Mouse (Mus musculus) heart, postnatal 4 days (tissue): Measurements from ENCODE around the gene Fxyd6. TPM values are rescaled to one million over a fixed set of nuclear protein-coding genes. Genes with fewer than 3 reads are reported as not detected.

Experiments used
- total RNA-seq, 2 experiments: library from RNA; stranded (reverse); gene quantifications; 2 replicates each; pipeline ENCODE4 v1.2.3; 2021

Gene Fxyd6
- total RNA-seq, 2 experiments from 2014 or later: 28.5 to 29.6 TPM

Other genes with a start within 250 kb of the Fxyd6 start
- gene Scn4b, start 231.8 kb upstream of the Fxyd6 start, total RNA-seq: under 1 TPM; 0.10 to 0.14 TPM
- gene BC049352, start 188.2 kb upstream of the Fxyd6 start, total RNA-seq: not detected
- gene Tmprss4, start 166.1 kb upstream of the Fxyd6 start, total RNA-seq: not detected
- 1 to 10 TPM; 1.0 to 1.2 TPM for gene Il10ra, start 101.0 kb upstream of the Fxyd6 start, total RNA-seq
- gene Tmprss13, start 51.1 kb upstream of the Fxyd6 start, total RNA-seq: under 1 TPM; 0.24 to 0.50 TPM
- gene Fxyd2, start 29.5 kb downstream of the Fxyd6 start, total RNA-seq: under 1 TPM in 1 of 2 experiments, not detected in 1; 0.61 TPM
- gene Dscaml1, start 56.4 kb downstream of the Fxyd6 start, total RNA-seq: not detected